Mouse (Mus musculus): ENCODE measurements around the gene Pan3. TPM values are rescaled to one million over a fixed set of nuclear protein-coding genes. Genes with fewer than 3 reads are reported as not detected.
"Not testable (repeated sequence)": the region's sequence is repeated elsewhere in the genome, so short reads cannot be mapped to it uniquely, and the experiment has no call there.

Gene Pan3
- polyA plus RNA-seq, 1 experiment: 111 TPM

DNA sequence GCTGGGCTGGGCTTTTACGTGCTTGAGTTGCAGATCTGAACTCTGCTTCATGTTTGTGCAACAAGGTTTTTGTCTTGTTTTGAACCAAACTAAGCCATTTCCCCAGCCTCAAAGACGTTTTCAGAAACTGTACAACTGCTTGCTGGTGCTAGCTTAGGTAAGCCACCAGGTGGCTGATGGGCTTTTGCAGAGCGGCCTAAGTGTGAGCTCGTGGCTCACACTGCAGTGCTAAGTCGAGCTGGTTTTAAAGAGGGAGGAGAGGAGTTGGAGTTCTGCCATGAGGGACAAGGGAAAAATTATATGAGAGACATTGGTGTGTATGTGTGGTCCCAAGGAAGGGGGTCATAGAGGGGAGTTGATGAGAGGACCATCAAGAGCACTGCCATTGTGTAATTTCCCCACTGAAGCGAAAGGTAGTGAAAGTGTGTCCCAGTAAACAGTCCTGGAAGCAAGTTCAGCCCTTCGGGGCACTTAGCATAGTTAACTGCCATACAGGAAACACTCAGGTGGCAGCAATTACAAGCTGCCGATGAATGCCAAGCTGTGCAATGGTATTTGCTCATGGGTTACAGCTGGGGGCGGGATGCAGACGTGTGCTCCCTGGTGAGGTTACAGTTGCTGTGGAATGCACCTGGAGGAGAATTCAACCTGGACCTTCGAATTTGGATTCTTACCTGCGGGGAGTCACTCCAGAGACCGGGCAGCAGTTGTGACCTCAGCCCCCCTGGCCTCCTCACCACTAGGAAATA is 122.1 kb downstream of the Pan3 start:
- H3K36me3 ChIP-seq (ENCODE audit: control insufficient read depth, insufficient read depth, low read length, poor library complexity, severe bottlenecking): 0 out of 2 replicates have a peak, but pooled peaks cover 6% of the 10 kb centered on the region

DNA sequence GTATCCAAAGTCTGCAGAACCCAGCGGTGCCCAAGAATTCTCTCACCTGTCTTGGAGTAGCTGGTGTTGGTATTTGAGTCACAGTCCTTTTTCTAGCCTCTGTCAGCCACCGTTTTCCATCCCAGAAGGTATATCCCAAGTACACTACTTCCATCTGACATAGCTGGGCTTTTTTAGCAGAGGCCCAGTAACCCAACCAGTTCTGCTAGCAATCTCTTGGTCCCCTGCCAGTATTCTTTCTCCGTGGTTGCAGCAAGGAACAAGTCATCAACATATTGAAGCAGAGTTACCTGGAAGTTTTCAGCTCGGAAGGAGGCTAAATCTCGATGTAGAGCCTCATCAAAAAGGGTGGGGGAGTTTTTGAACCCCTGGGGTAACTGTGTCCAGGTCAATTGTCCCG is 127.7 kb downstream of the Pan3 start:
- not testable (repeated sequence) for H3K4me3 ChIP-seq (ENCODE audit: low read depth, low read length); H3K27me3 ChIP-seq (ENCODE audit: control insufficient read depth, insufficient read depth, low read length, poor library complexity, severe bottlenecking); H3K36me3 ChIP-seq (ENCODE audit: control insufficient read depth, insufficient read depth, low read length, poor library complexity, severe bottlenecking); H3K27ac ChIP-seq (ENCODE audit: insufficient read depth, low read length); H3K9me3 ChIP-seq (replicated peaks; ENCODE audit: control insufficient read depth, insufficient read depth, low read length, poor library complexity, severe bottlenecking); H3K4me1 ChIP-seq (ENCODE audit: control insufficient read depth, insufficient read depth, low read length); H3K9ac ChIP-seq (ENCODE audit: low read depth, poor library complexity, severe bottlenecking)

More for the DNA sequence above, 122.1 kb downstream of the Pan3 start:
- Histone ChIP-seq H3K9ac (ENCODE audit: low read depth, poor library complexity, severe bottlenecking) (no peak overlapping the region), H3K9me3 (replicated peaks; ENCODE audit: control insufficient read depth, insufficient read depth, low read length, poor library complexity, severe bottlenecking) (no peaks in the 10 kb centered on the region), H3K27me3 (ENCODE audit: control insufficient read depth, insufficient read depth, low read length, poor library complexity, severe bottlenecking) (no peaks in the 10 kb centered on the region), H3K4me1 (ENCODE audit: control insufficient read depth, insufficient read depth, low read length) (no peaks in the 10 kb centered on the region), H3K4me3 (ENCODE audit: low read depth, low read length) (no peak overlapping the region), H3K27ac (ENCODE audit: insufficient read depth, low read length) (no peak overlapping the region)
- TF ChIP-seq POLR2A (IDR thresholded peaks at IDR 0.05; ENCODE audit: insufficient read depth, low read length): no peak
- no peak for TF ChIP-seq EP300 (IDR thresholded peaks at IDR 0.05; ENCODE audit: insufficient read depth, low read depth, low read length)
- TF ChIP-seq CTCF (IDR thresholded peaks at IDR 0.05; ENCODE audit: low read depth, low read length): no peak

- Histone ChIP-seq H3K4me3 (ENCODE audit: low read depth, low read length) (no peak overlapping the region), H3K4me1 (ENCODE audit: control insufficient read depth, insufficient read depth, low read length) (no peaks in the 10 kb centered on the region), H3K36me3 (ENCODE audit: control insufficient read depth, insufficient read depth, low read length, poor library complexity, severe bottlenecking) (no peaks in the 10 kb centered on the region), H3K9me3 (replicated peaks; ENCODE audit: control insufficient read depth, insufficient read depth, low read length, poor library complexity, severe bottlenecking) (no peaks in the 10 kb centered on the region), H3K27me3 (ENCODE audit: control insufficient read depth, insufficient read depth, low read length, poor library complexity, severe bottlenecking) (no peaks in the 10 kb centered on the region), H3K9ac (ENCODE audit: low read depth, poor library complexity, severe bottlenecking) (no peak overlapping the region), H3K27ac (ENCODE audit: insufficient read depth, low read length) (no peak overlapping the region)
- no peak for TF ChIP-seq EP300 (IDR thresholded peaks at IDR 0.05; ENCODE audit: insufficient read depth, low read depth, low read length)
Measured at GRCm38 (mm10) chr5:147563511-147564139, 133.7 kb downstream of the Pan3 start.

DNA sequence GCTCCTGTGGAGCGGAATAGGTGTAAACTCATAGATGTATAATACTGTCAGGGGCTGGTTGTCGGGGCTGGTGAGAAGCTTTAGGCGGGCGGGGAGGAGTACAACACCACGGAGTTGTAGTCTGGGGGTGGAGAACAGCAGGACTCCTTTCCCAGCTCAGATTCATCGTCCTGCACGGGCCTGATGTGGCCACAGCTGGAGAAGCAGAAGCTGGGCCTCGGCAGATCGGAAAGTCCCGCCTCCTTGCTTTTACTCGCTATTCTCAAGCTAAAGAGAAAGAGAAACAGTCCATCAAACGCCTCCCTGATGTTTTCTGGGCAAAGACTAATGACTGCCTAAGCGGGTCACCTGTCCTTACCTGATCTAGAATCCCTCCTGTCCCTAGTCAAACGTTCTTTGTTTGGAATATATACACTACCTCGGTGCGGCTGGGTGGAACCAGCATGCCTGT is 134.2 kb downstream of the Pan3 start:
- no peak for TF ChIP-seq EP300 (IDR thresholded peaks at IDR 0.05; ENCODE audit: insufficient read depth, low read depth, low read length)
- no peak for TF ChIP-seq POLR2A (IDR thresholded peaks at IDR 0.05; ENCODE audit: insufficient read depth, low read length)
- no peak for TF ChIP-seq CTCF (IDR thresholded peaks at IDR 0.05; ENCODE audit: low read depth, low read length)
- Histone ChIP-seq H3K4me3 (ENCODE audit: low read depth, low read length) (0 out of 2 replicates have a peak overlapping the region, but pooled peaks have one; percentile 33), H3K4me1 (ENCODE audit: control insufficient read depth, insufficient read depth, low read length) (no peaks in the 10 kb centered on the region), H3K27me3 (ENCODE audit: control insufficient read depth, insufficient read depth, low read length, poor library complexity, severe bottlenecking) (no peaks in the 10 kb centered on the region), H3K36me3 (ENCODE audit: control insufficient read depth, insufficient read depth, low read length, poor library complexity, severe bottlenecking) (no peaks in the 10 kb centered on the region), H3K9me3 (replicated peaks; ENCODE audit: control insufficient read depth, insufficient read depth, low read length, poor library complexity, severe bottlenecking) (no peaks in the 10 kb centered on the region), H3K27ac (ENCODE audit: insufficient read depth, low read length) (no peak overlapping the region), H3K9ac (ENCODE audit: low read depth, poor library complexity, severe bottlenecking) (no peak overlapping the region)

DNA sequence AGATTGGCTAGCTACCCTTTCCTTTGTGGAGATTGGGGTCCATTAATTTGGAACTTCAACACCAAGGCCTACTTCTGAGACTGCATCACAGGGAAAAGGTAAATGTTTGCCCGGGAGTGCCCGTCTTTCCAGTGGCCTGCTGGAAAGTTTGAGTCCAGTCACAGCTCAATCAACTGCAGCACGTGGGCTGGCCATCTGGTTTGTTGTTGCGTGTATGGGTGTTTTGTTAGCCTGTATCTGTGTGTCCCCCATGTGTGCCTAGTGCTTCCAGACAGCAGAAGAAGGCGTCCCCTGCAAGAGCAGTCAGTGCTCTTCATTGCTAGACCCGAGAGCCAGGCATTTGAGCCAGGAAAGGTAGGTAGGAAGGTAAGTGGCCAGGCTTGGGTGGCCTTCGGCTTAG is 135.5 kb downstream of the Pan3 start:
- H3K36me3 ChIP-seq (ENCODE audit: control insufficient read depth, insufficient read depth, low read length, poor library complexity, severe bottlenecking): no peaks in the 10 kb centered on the region
- H3K4me3 ChIP-seq (ENCODE audit: low read depth, low read length): no peak overlapping the region
- no peak overlapping the region for H3K9ac ChIP-seq (ENCODE audit: low read depth, poor library complexity, severe bottlenecking)
- H3K27ac ChIP-seq (ENCODE audit: insufficient read depth, low read length): no peak overlapping the region
- no peaks in the 10 kb centered on the region for H3K9me3 ChIP-seq (replicated peaks; ENCODE audit: control insufficient read depth, insufficient read depth, low read length, poor library complexity, severe bottlenecking)
- H3K27me3 ChIP-seq (ENCODE audit: control insufficient read depth, insufficient read depth, low read length, poor library complexity, severe bottlenecking): no peaks in the 10 kb centered on the region
- no peak for TF ChIP-seq EP300 (IDR thresholded peaks at IDR 0.05; ENCODE audit: insufficient read depth, low read depth, low read length)
- no peaks in the 10 kb centered on the region for H3K4me1 ChIP-seq (ENCODE audit: control insufficient read depth, insufficient read depth, low read length)

DNA sequence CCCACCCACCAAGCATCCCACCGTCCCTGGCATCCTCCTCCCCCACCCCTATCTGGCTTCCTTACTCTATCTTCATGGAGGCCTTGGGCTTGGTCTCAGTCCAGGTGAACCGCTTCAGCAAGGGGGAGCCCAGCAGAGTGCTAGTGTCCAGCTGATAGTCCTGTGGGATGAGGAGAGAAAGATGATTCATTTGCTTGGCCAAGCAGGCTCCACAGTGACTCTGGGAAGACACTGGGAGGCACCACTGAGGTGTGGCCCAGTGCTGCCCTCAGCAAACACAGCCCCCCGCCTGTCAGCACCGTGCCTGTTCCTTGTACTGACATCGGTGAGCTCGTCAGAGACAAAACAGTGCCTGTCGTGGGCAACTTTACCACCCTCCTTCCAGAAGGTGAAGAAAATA is 136.4 kb downstream of the Pan3 start:
- Histone ChIP-seq H3K27me3 (ENCODE audit: control insufficient read depth, insufficient read depth, low read length, poor library complexity, severe bottlenecking) (no peaks in the 10 kb centered on the region), H3K9me3 (replicated peaks; ENCODE audit: control insufficient read depth, insufficient read depth, low read length, poor library complexity, severe bottlenecking) (no peaks in the 10 kb centered on the region), H3K9ac (ENCODE audit: low read depth, poor library complexity, severe bottlenecking) (no peak overlapping the region), H3K4me1 (ENCODE audit: control insufficient read depth, insufficient read depth, low read length) (no peaks in the 10 kb centered on the region), H3K27ac (ENCODE audit: insufficient read depth, low read length) (no peak overlapping the region), H3K36me3 (ENCODE audit: control insufficient read depth, insufficient read depth, low read length, poor library complexity, severe bottlenecking) (no peaks in the 10 kb centered on the region), H3K4me3 (ENCODE audit: low read depth, low read length) (no peak overlapping the region)
- TF ChIP-seq CTCF (IDR thresholded peaks at IDR 0.05; ENCODE audit: low read depth, low read length) (no peak), EP300 (IDR thresholded peaks at IDR 0.05; ENCODE audit: insufficient read depth, low read depth, low read length) (no peak), POLR2A (IDR thresholded peaks at IDR 0.05; ENCODE audit: insufficient read depth, low read length) (no peak)
